Mouse (Mus musculus): ENCODE measurements around the gene Slco3a1. TPM values are rescaled to one million over a fixed set of nuclear protein-coding genes. Genes with fewer than 3 reads are reported as not detected.

Gene Slco3a1
- total RNA-seq, 1 experiment, result 9.0 TPM

- no peak for DNase-seq (ENCODE audit: low read depth, low spot score)
- no peaks in the 10 kb centered on the region for H3K4me1 ChIP-seq (ENCODE audit: control insufficient read depth in 2 of 2, insufficient read depth in 2 of 2, low read length in 2 of 2, poor library complexity in 1 of 2)
- H3K27ac ChIP-seq (ENCODE audit: insufficient read depth, low read depth, low read length, poor library complexity, severe bottlenecking), result no peak overlapping the region
- no peaks in the 10 kb centered on the region for H3K36me3 ChIP-seq (ENCODE audit: control insufficient read depth, insufficient read depth, low read length, poor library complexity, severe bottlenecking)
- no peak overlapping the region for H3K4me3 ChIP-seq (ENCODE audit: insufficient read depth in 1 of 2, low read depth in 1 of 2, low read length in 2 of 2, poor library complexity in 1 of 2, severe bottlenecking in 1 of 2)
- H3K9me3 ChIP-seq (ENCODE audit: control insufficient read depth, insufficient read depth, low read depth, low read length), result no peaks in the 10 kb centered on the region
- in situ Hi-C loops (cut with MboI; ENCODE audit: low sequenced_read_pairs in 2 of 2, unreplicated experiment in 2 of 2), result no loop called here
- TF ChIP-seq CHD2 (IDR thresholded peaks at IDR 0.05; ENCODE audit: low read depth, low read length) (no peak), MAFK (IDR thresholded peaks at IDR 0.05; ENCODE audit: insufficient read depth, low read depth, low read length) (no peak), HCFC1 (IDR thresholded peaks at IDR 0.05; ENCODE audit: borderline replicate concordance, insufficient read depth, low read length) (no peak), ZNF384 (IDR thresholded peaks at IDR 0.05; ENCODE audit: low read depth, low read length) (no peak), ZC3H11A (IDR thresholded peaks at IDR 0.05; ENCODE audit: borderline replicate concordance, low read depth, low read length) (no peak)
- H3K9ac ChIP-seq (ENCODE audit: insufficient read depth, low read depth, low read length, poor library complexity, severe bottlenecking), result no peak overlapping the region
Observed at GRCm38 (mm10) chr7:74280371-74280770, 274.2 kb downstream of the Slco3a1 start.

- TF ChIP-seq ZNF384 (IDR thresholded peaks at IDR 0.05; ENCODE audit: low read depth, low read length) (no peak), ZC3H11A (IDR thresholded peaks at IDR 0.05; ENCODE audit: borderline replicate concordance, low read depth, low read length) (no peak), HCFC1 (IDR thresholded peaks at IDR 0.05; ENCODE audit: borderline replicate concordance, insufficient read depth, low read length) (no peak), CHD2 (IDR thresholded peaks at IDR 0.05; ENCODE audit: low read depth, low read length) (no peak), MAFK (IDR thresholded peaks at IDR 0.05; ENCODE audit: insufficient read depth, low read depth, low read length) (no peak)
- H3K27ac ChIP-seq (ENCODE audit: insufficient read depth, low read depth, low read length, poor library complexity, severe bottlenecking), result no peak overlapping the region
- no peak overlapping the region for H3K9ac ChIP-seq (ENCODE audit: insufficient read depth, low read depth, low read length, poor library complexity, severe bottlenecking)
- no peak overlapping the region for H3K4me3 ChIP-seq (ENCODE audit: insufficient read depth in 1 of 2, low read depth in 1 of 2, low read length in 2 of 2, poor library complexity in 1 of 2, severe bottlenecking in 1 of 2)
- H3K36me3 ChIP-seq (ENCODE audit: control insufficient read depth, insufficient read depth, low read length, poor library complexity, severe bottlenecking), result no peaks in the 10 kb centered on the region
- in situ Hi-C loops (cut with MboI; ENCODE audit: low sequenced_read_pairs in 2 of 2, unreplicated experiment in 2 of 2), result no loop called here
- DNase-seq (ENCODE audit: low read depth, low spot score), result no peak
- no peaks in the 10 kb centered on the region for H3K9me3 ChIP-seq (ENCODE audit: control insufficient read depth, insufficient read depth, low read depth, low read length)
- H3K4me1 ChIP-seq (ENCODE audit: control insufficient read depth in 2 of 2, insufficient read depth in 2 of 2, low read length in 2 of 2, poor library complexity in 1 of 2), result no peaks in the 10 kb centered on the region
Observed at GRCm38 (mm10) chr7:74279356-74279755, 275.2 kb downstream of the Slco3a1 start.

DNA sequence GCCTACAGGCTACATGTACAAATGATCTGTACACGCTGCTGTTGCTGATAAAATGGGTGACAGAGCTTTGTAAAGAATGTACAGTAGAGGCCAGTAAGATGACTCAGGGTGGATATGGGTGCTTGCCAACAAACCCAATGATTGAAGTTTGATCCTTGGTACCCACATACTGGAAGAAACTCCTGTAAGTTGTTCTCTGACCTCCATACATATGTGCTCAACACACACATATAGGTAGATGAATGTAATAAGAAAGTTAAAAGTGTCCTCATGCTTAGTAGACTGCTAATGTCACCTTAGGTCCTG, 284.5 kb downstream of the Slco3a1 start:
- Histone ChIP-seq H3K9me3 (ENCODE audit: control insufficient read depth, insufficient read depth, low read depth, low read length) (no peaks in the 10 kb centered on the region), H3K36me3 (ENCODE audit: control insufficient read depth, insufficient read depth, low read length, poor library complexity, severe bottlenecking) (no peaks in the 10 kb centered on the region)
- in situ Hi-C loops (cut with MboI; ENCODE audit: low sequenced_read_pairs in 2 of 2, unreplicated experiment in 2 of 2), result no loop called here

DNA sequence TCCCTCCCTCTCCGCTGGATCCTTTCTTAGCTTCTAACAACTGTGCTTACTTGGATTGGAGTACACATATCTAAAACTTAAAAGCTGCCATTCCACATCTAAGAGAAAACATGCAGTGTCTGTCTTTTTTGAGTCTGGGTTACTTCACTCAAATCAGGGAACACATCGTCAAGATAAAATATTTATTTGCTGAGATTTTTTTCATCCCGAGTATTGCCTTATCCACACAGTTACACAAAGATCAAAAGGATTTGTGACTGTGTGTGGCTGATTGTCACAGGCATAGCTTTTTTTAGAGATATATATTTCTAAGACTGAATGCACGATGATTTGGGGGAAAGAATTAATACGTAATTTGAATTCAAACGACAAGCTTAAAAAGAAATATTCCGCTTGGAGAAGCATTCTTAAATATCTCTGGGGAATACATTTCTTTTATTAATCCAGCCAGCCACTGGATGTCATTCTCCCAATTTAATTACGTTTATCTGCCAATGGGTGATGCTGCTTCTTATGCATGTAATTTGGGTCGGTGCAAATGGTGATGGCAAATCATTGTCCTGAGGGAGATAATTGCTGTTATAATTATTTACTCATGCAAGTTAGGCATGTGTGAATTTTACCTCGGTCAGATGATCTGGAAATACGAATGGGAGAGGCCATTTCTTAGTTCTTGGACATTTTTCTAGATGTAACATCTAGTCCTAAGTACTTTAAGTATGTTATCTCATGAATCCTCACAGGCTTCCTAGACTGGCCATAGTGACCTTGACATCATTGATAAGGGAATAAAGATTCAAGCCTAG, 285.1 kb downstream of the Slco3a1 start:
- Histone ChIP-seq H3K9ac (ENCODE audit: insufficient read depth, low read depth, low read length, poor library complexity, severe bottlenecking) (no peak overlapping the region), H3K9me3 (ENCODE audit: control insufficient read depth, insufficient read depth, low read depth, low read length) (no peaks in the 10 kb centered on the region), H3K36me3 (ENCODE audit: control insufficient read depth, insufficient read depth, low read length, poor library complexity, severe bottlenecking) (no peaks in the 10 kb centered on the region), H3K4me1 (ENCODE audit: control insufficient read depth in 2 of 2, insufficient read depth in 2 of 2, low read length in 2 of 2, poor library complexity in 1 of 2) (no peaks in the 10 kb centered on the region), H3K4me3 (ENCODE audit: insufficient read depth in 1 of 2, low read depth in 1 of 2, low read length in 2 of 2, poor library complexity in 1 of 2, severe bottlenecking in 1 of 2) (no peak overlapping the region), H3K27ac (ENCODE audit: insufficient read depth, low read depth, low read length, poor library complexity, severe bottlenecking) (no peak overlapping the region)
- no peak for TF ChIP-seq HCFC1 (IDR thresholded peaks at IDR 0.05; ENCODE audit: borderline replicate concordance, insufficient read depth, low read length)
- TF ChIP-seq CHD2 (IDR thresholded peaks at IDR 0.05; ENCODE audit: low read depth, low read length), result no peak
- no peak for TF ChIP-seq ZC3H11A (IDR thresholded peaks at IDR 0.05; ENCODE audit: borderline replicate concordance, low read depth, low read length)
- TF ChIP-seq MAFK (IDR thresholded peaks at IDR 0.05; ENCODE audit: insufficient read depth, low read depth, low read length), result no peak
- TF ChIP-seq ZNF384 (IDR thresholded peaks at IDR 0.05; ENCODE audit: low read depth, low read length), result no peak
- DNase-seq (ENCODE audit: low read depth, low spot score), result no peak
- in situ Hi-C loops (cut with MboI; ENCODE audit: low sequenced_read_pairs in 2 of 2, unreplicated experiment in 2 of 2), result no loop called here

More for the DNA sequence above, 284.5 kb downstream of the Slco3a1 start:
- no peak overlapping the region for H3K4me3 ChIP-seq (ENCODE audit: insufficient read depth in 1 of 2, low read depth in 1 of 2, low read length in 2 of 2, poor library complexity in 1 of 2, severe bottlenecking in 1 of 2)
- DNase-seq (ENCODE audit: low read depth, low spot score), result no peak
- H3K27ac ChIP-seq (ENCODE audit: insufficient read depth, low read depth, low read length, poor library complexity, severe bottlenecking), result no peak overlapping the region
- no peaks in the 10 kb centered on the region for H3K4me1 ChIP-seq (ENCODE audit: control insufficient read depth in 2 of 2, insufficient read depth in 2 of 2, low read length in 2 of 2, poor library complexity in 1 of 2)
- TF ChIP-seq MAFK (IDR thresholded peaks at IDR 0.05; ENCODE audit: insufficient read depth, low read depth, low read length), result no peak
- no peak for TF ChIP-seq CHD2 (IDR thresholded peaks at IDR 0.05; ENCODE audit: low read depth, low read length)
- TF ChIP-seq ZC3H11A (IDR thresholded peaks at IDR 0.05; ENCODE audit: borderline replicate concordance, low read depth, low read length), result no peak
- no peak for TF ChIP-seq HCFC1 (IDR thresholded peaks at IDR 0.05; ENCODE audit: borderline replicate concordance, insufficient read depth, low read length)
- no peak for TF ChIP-seq ZNF384 (IDR thresholded peaks at IDR 0.05; ENCODE audit: low read depth, low read length)
- H3K9ac ChIP-seq (ENCODE audit: insufficient read depth, low read depth, low read length, poor library complexity, severe bottlenecking), result no peak overlapping the region
